Mouse (Mus musculus) heart, postnatal 10 days (tissue): ENCODE measurements around the gene Gm11444. TPM values are rescaled to one million over a fixed set of nuclear protein-coding genes. Genes with fewer than 3 reads are reported as not detected.

ENCODE experiments used
- DNase-seq, 2 experiments: peaks; one replicate each; pipeline ENCODE4 v3.0.0; 2021
- intact Hi-C: fragments of 180-260 bp; cut with DNase I; formaldehyde crosslinking; loops from one replicate; pipeline ENCODE4 v1.15.1; 2025
- total RNA-seq, 2 experiments: library from RNA; stranded (reverse); gene quantifications; 2 replicates each; pipeline ENCODE4 v1.2.3; 2021

Gene Gm11444
- total RNA-seq, 2 experiments from 2014 or later = not detected

DNA sequence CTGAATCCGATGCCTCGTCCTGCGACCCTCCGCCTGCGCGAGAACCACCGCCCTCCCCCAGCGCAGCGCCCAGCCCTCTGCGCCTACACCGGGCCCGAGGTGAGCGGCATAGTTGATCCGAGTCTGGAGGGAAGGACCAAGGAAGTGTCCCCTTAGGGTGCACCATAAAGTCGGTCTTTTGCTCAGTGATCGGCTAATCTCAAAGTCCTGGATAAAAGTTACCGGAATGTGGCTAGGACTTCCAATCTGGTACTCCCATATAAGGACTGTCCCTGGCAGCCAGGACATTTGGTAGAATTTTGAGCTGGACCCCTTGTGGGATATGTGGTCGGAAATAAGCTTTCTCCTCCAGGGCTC lies 12.9 kb downstream of the Gm11444 start:
- intact Hi-C loops = no loop called here
- no peak for DNase-seq

DNA sequence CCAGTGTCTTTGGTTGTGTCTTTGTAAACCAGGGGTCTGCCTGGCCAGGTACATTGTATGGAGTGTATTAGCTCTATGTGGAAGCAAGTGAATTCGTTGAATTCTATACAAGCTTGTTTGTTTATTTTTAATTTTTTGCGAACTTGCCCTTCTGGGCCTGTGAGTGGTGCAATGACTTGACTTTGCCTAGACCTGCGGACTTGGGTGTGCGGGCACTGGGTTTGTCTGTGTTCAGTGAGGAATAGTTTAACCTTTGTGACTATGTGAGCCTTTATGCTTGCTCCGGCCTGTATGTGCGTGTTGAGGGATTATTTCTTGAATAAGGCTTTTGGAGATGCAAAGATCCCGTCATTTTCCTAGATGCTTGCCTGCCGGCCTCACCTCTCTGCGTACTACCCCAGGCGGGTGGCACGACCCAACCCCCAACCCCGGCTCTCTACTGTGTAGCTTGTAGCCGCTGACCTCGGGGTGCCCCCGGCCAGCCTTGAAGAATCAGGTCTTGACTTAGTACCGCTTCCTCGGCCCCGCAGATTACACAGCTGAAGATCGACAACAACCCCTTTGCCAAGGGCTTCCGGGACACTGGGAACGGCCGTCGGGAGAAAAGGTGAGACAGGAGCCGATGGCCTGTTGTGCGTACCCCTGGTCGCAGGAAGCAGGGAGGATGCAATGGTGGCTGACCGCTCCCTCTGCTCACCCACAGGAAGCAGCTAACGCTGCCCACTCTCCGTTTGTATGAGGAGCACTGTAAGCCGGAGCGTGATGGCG lies 13.4 kb downstream of the Gm11444 start:
- intact Hi-C loops = no loop called here
- DNase-seq = no peak

DNA sequence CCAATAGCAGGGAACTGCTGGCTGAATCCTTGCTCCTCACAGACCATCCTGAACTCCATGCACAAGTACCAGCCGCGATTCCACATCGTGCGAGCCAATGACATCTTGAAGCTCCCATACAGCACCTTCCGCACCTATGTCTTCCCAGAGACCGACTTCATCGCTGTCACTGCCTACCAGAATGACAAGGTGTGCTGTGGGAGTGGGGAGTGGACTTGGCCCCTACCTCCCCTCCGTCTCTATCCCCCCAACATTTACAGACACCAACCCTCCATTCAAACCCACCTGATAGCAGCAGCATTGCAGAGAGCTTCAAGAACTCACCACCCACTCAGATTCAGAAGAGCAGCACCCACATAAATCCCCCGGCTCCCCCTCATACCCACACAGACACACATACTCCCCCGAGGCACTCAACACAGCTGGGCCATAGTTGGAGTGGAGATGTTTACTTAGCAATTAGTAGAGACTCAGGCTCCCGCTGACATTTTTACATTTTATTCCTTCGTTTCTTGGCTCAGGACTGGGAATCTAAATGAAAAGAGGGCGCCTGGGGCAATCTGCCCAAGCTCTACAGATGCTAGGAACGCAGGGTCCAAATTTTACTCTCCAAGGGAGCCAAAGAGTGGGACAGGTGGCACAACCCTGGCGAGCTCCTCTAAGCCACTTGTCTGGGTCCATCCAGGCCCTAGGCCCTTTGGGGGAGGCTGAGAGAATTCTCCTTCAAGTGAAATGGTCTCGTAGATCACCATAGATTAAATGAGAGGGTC lies 14.2 kb downstream of the Gm11444 start:
- DNase-seq = no peak
- intact Hi-C loops = no loop called here

DNA sequence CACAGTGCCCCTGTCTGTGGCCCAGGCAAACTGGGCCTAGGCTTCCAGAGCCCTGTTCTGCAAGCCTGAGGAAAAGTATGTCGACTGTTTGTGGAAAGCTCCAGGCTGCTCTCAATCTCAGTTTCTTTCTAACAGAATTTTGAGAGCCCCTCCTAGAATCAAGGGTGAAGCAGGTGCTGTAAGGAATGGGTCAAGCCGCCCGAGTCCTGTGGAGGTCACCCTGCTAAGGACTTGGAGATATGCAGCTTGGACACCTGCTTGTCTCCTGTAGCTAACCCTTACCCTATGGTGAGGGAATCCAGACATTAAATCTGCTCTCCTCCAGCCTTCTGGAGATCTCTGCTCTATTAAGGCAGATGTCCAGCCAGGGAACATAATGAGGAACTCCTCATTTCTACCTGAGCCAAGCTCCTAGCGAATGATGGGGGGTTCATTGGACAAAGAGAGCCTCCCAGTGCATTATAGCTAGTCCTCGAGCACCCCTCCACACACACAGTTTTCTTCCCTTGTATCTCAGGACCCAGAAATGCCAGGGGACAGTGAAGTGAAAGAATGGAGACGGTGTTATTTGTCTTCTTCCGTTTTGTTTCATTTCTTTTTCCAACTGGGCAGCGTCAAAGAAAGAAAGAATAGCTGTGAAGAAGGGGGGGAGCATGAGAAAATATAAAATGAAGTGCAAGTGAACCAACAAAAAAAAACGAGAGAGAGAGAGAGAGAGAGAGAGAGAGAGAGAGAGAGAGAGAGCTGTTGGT lies 15.0 kb downstream of the Gm11444 start:
- intact Hi-C loops = no loop called here
- no peak for DNase-seq

DNA sequence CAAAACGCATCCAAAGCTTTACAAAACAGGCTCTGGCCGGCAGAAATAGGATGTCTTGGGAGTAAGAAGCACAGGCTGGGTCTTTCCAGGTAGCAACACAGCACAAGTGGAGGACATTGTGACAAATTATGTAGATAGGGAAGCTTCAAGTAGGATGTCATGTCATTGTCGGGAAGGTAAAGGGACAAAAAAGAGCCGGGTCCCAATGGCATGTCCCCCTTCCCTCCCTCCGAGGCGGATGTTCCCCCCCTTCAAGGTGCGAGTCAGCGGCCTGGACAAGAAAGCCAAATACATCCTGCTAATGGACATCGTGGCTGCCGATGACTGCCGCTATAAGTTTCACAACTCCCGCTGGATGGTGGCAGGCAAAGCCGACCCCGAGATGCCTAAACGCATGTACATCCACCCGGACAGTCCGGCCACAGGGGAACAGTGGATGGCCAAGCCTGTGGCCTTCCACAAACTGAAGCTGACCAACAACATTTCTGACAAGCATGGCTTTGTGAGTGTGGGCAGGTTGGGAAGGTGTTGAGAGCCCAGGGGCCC lies 15.7 kb downstream of the Gm11444 start:
- intact Hi-C loops = no loop called here
- no peak for DNase-seq

DNA sequence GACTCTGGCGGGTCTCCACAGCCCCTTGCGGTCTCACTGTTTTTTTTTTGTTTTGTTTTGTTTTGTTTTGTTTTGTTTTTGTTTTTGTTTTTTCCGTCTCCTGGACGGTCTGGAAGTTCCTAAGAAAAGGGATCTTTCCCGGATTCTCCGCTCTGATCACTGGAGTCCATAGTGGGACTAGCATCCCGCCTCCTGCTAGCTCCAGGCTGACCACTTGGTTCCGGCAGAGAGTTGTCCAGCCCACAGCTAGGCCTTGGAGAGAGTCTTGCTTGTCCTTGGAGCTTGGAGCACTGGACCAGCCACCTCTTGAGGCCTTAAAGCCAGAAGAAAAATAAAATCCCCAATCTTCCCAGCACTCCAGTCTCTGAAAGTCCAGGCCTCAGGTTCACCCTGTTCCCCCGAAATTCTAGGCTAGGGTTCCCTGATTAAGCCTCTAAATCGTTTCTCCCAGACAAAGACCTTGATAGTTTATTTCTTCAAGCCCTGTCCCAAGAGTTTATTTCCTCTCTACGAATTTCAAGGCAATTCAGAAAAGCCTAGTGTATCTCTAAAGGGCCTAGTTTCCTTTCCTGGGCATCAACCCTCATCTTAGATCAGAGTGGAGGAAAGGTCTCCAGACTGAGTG lies 16.3 kb downstream of the Gm11444 start:
- intact Hi-C loops = loop anchor here (2.0 kb wide), 1 partner anchor 315 kb away; no protein-coding TSS in a partner anchor
- peak in 1 of 2 experiments; percentile 63 for DNase-seq

DNA sequence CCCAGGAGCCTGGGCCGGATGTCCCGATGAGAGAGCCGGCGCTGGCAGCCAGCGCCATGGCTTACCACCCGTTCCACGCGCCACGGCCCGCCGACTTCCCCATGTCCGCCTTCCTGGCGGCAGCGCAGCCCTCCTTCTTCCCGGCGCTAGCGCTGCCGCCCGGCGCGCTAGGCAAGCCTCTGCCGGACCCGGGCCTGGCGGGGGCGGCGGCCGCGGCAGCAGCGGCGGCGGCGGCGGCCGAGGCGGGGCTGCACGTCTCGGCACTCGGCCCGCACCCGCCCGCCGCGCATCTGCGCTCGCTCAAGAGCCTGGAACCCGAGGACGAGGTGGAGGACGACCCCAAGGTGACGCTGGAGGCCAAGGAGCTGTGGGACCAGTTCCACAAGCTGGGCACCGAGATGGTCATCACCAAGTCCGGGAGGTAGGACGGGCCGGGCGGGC lies 17.0 kb downstream of the Gm11444 start:
- DNase-seq = no peak
- intact Hi-C loops = loop anchor here (2.0 kb wide), 1 partner anchor 314 kb away; no protein-coding TSS in a partner anchor

DNA sequence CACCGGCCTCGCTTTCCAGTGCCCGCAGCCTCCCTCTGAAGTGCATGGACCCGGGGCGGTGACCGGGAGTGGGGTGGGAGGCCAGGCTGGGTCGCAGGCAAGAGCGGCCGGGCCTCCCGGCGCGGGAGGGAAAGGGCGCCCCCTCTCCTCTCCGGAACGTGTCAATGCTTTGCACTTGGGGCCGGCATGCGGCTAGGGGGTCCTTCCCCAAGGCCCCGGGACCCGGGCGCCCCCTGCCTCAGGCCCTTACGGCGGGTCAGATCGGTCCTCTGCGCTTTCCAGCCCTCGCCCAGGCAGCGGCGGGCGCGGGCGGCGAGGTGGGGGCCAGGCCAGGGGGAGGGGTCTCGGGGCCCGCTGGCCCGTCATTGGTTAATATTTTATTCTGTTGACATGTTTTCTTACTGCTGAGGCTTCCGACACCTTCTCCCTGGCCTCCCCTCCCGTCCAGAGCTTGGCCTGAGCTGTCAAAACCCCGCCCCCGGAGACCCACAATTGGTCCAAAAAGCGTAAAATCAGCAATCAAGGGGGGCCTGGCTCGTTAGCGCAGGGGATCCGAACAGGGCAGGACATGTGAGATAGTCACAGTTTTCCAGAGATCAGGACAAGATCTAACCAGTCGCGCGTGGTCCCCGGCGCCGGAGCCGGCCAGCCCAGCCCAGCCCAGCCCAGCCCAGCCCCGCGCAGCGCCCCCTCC lies 17.8 kb downstream of the Gm11444 start, which contains the start of gene Tbx2:
Gene Tbx2 (plus strand): TSS at position 321 of the 694 bp plus-strand sequence.
- intact Hi-C loops = loop anchor here (2.0 kb wide), 1 partner anchor 314 kb away; no protein-coding TSS in a partner anchor
- peak; percentile 85 to 87 for DNase-seq

DNA sequence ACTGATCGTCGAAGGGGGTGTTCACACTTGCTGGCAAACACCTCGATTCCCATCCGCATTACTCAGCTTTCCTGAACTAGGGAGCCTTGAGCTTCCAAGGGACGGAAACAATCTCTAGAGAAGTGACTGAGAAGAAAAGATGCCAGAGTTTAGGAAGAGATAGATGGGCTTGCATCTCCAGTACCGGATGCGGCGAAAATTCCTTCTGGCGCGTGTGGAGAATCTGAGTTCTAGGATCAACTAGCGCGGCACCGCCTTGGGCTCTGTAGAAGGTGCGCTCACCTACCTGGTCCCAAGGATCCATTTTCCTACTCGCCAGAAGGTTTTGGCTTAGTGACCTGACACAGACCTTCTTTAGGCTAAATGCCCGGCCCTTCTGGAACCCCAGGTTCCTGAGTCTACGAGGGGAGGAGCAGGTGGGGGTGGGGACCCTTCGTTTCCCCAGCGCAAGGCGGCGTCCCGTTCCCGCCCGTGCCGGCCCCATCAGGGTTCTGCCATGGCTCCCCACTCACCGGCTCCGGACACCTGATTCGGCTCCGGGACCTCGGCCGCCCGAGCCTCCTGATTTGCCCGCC lies 18.4 kb downstream of the Gm11444 start:
- DNase-seq = no peak
- intact Hi-C loops = loop anchor here (2.0 kb wide), 1 partner anchor 313 kb away; no protein-coding TSS in a partner anchor

DNA sequence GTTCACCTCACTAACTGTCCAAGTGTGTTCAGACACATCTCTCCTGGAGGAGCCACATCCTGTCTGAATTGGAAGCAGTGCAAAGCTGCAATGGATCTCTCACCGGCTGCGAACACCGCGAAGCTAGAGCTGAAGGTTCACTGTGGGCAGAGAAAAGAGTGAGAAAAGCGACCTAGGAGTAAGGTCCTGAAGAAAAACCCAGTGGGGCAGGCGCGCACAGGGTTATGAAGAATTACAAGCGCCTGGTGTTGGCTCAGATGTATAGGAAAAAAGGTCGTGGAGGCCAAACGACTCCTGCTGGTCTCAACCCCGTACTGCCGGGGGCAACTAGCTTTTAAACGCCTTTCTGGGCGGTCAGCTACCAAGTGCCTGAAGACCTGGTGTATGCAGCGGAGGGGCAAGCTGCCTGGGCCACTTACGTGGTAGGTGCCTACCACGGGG lies 19.2 kb downstream of the Gm11444 start:
- DNase-seq = no peak
- intact Hi-C loops = no loop called here

DNA sequence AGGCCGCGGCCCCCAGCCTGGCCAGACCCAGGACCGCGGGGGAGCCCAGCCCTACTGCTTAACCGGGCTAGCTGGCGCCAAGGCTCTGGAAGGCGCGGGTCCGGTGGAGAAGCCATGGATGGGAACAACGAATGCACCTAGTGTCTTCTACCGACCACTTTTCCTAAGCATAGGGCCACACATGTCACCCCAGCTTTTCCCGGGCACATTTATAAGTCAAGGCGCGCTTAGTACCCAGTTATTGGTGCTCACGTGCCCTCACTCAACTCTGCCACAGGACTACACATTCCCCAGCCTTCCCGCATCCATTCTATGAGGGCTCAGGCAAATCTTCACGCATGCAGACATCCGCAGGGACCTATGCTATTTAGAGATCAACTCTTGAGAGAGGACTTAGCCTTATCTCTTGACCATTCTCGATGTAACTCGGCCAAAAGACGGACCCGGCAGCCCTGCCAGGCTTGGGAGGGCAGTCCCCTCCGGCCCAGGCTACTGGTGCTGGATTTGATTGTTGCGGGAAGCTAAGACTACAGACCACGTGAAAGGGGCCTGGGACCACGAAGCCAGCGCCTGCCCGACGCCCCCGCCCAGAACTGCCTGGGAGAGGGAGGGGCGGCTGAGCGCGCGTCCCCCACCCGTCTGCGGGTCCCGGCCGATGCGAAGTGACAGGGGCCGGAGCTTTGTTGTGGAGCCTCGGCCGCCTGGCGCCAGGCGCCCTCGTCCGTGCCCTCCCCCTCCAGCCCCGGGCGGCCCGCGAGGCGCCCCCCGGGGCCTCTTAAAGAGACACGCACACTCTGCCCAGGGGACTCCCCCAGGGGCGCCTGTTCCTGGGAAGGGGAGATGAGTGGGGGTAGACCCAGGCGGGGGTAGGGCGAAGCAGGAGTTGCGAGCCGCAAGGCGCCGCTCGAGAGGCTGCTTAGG lies 20.4 kb downstream of the Gm11444 start:
- no peak for DNase-seq
- intact Hi-C loops = no loop called here

DNA sequence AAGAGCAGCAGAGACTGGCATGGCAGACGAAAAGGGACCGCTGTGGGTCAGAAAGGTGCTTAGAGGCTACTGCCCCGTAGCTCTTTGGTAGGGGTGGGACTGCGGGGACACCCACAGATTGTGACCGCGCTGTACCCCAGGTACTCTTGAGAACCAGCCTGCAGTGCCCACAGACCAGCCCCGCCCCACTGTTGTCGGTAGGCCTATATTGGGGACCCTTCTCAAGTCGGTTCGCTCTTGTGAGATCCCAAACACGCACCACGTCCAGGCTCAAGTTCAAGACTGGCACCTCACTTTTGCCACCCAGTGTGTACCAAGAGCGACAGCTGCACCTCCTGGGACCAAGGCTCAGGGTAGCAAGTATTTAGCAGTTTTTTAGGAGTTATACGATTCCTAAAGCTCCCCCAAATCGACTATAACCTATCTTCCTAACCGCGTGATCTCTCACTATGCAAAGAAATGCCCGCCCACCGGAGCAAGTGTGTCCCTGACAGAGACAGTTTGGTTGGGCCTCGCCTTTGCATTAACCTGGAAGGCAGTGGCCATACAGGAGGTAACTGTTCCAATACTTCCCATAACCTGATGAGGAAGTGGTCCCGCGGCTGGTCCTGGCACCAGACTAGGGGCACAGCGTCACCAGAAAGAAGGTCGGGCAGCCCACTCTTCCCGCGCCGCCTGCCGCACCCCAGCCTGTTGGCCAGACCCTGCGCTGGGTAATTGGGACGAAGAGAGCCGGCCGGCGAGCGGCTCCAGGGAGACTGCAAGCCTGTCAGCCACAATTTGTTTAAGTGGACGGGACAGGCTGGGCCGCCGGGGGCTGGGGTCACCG lies 21.2 kb downstream of the Gm11444 start:
- no peak for DNase-seq
- intact Hi-C loops = no loop called here

DNA sequence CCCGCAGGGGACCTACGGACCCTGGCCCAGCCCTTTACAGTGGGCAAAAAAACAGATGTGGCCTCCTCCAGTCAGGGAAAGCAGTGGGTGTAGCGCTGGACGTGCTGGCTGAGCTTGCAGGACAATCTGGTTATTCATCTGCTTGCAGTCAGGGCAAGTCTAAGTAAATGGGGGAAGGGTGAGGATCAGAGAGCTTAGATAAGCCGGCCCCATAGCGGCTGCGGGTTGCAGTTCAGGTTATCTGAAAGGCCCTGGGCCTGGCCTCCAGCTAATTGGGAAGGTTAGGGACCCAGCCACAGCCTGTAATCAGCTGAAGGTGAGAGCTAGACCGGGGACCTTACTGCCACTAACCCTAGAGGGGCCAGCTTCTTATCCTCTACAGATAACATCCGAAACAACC lies 22.8 kb downstream of the Gm11444 start:
- DNase-seq = no peak
- intact Hi-C loops = no loop called here

DNA sequence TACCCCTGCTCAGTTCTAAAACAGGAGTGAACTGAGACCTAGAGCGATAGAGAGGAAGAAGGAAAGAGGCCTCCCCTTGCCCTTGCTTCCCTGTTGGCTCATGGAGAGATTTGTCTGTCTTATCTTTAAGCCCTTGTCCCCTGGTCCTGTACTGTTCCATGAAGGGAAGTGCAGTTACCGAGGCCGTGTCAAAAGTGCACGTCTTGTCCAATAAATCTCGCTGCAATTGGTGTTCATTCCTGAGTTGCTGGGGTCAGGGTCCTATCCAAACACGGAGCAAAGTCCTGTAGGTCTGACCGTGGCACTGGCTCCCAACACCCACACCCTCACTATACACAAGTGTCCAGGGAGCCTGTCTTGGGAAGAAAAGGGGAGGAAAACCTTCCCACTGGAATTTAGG lies 24.3 kb downstream of the Gm11444 start:
- no peak for DNase-seq
- intact Hi-C loops = no loop called here

DNA sequence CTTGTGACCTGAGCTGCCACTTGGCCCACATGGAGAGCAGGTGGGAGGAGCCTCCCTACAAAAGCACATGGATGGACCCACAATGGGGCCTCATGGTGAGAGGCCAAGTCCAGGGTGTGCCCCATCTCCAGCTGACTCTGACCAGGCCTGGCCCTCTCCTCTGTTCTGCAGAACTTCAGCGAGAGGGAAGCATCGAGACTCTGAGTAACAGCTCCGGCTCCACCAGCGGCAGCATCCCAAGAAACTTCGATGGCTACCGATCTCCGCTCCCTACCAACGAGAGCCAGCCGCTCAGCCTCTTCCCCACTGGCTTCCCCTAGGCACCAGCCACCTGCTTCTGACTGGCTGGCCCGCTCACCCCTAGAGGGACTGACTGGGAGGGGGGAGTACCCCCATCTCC lies 25.1 kb downstream of the Gm11444 start:
- intact Hi-C loops = no loop called here
- no peak for DNase-seq

DNA sequence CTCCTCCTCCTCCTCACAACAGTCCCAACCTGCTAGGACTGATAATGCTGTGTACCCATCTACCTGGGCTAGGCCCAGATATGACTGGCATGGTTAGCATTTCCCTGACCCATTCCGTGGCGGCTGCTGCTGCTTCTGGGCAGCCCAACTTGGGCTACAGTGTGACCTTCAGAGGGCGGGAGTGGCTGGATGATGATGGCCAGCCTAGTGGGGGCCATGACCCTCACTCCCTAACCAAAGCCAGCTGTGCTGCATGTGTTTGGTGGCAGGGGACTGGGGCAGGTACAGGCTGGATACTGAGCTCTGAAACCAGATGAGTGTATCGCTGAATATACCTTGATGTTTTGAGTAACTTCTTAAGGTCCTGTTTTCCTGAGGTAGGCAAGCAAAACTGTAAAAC lies 26.3 kb downstream of the Gm11444 start:
- no peak for DNase-seq
- intact Hi-C loops = loop anchor here (5.0 kb wide), 3 partner anchors 106 to 441 kb away; no protein-coding TSS in a partner anchor

DNA sequence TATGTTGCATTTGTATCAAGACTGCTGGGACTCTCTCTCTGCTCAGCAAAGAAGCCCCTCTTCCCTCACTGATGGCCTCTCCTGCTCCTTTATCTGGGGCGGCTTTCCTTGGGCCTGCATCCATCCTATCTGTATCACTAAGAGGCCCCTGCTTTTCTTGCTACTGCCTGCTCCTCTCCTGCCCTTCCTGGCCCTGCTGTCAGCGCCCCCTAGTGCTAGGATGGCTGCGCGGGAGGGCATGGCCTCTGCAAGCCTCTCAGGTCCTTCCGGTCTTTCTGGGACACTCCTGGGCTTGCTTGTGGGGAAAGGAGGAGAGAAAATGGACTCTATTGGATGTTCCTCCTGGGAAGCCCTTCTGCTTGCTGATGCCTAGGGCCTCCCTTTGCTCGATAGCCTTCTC lies 27.0 kb downstream of the Gm11444 start:
- intact Hi-C loops = loop anchor here (5.0 kb wide), 3 partner anchors 106 to 441 kb away; no protein-coding TSS in a partner anchor
- peak; percentile 89 to 94 for DNase-seq
